Mouse (Mus musculus) midbrain, embryonic 12.5 days (tissue): ENCODE data around the gene Klhl20. TPM values are rescaled to one million over a fixed set of nuclear protein-coding genes. Genes with fewer than 3 reads are reported as not detected.

Experiments used
- ATAC-seq: fragments of 200-750 bp; cut with Nextera tagmentation; 2 replicates; pipeline ENCODE4 v1.8.0; 2017; ENCODE audit warnings: low read depth, moderate TSS enrichment, moderate library complexity; ENCODE audit not compliant: low FRiP score
- H3K27ac ChIP-seq: fragments of 300-500 bp; sonication (generic); replicated peaks from 2 replicates; pipeline ENCODE4 v1.5.1; 2016; ENCODE audit warnings: mild to moderate bottlenecking
- H3K27me3 ChIP-seq: fragments of 300-500 bp; sonication (generic); 2 replicates; pipeline ENCODE4 v1.6.1; 2016; ENCODE audit warnings: mild to moderate bottlenecking
- H3K36me3 ChIP-seq: fragments of 300-500 bp; sonication (generic); 2 replicates; pipeline ENCODE4 v1.6.1; 2016
- H3K4me1 ChIP-seq: fragments of 300-500 bp; sonication (generic); 2 replicates; pipeline ENCODE4 v1.6.1; 2016
- H3K4me2 ChIP-seq: fragments of 300-500 bp; sonication (generic); replicated peaks from 2 replicates; pipeline ENCODE4 v1.6.1; 2016; ENCODE audit warnings: mild to moderate bottlenecking, moderate library complexity
- H3K4me3 ChIP-seq: fragments of 300-500 bp; sonication (generic); 2 replicates; pipeline ENCODE4 v1.5.1; 2016; ENCODE audit warnings: mild to moderate bottlenecking
- H3K9ac ChIP-seq: fragments of 300-500 bp; sonication (generic); replicated peaks from 2 replicates; pipeline ENCODE4 v1.6.1; 2016; ENCODE audit warnings: mild to moderate bottlenecking, moderate library complexity
- H3K9me3 ChIP-seq: fragments of 300-500 bp; sonication (generic); 2 replicates; pipeline ENCODE4 v1.6.1; 2016; ENCODE audit warnings: mild to moderate bottlenecking
- WGBS: fragments of 180-500 bp; shearing (Covaris S2); methylation state at CpG from one replicate; pipeline ENCODE4 v1.1.7; 2016; 5-methylcytosine and 5-hydroxymethylcytosine counted together
- polyA plus RNA-seq: library from polyadenylated mRNA; unstranded; fragments of >200 nt; fragmentation: Nextera tagmentation; extraction: Ambion mirVana; gene quantifications from 2 replicates; pipeline ENCODE4 v1.2.1, GENCODE M21; 2016

The Klhl20 gene
- polyA plus RNA-seq, 1 experiment from 2014 or later, result 20.4 TPM

DNA sequence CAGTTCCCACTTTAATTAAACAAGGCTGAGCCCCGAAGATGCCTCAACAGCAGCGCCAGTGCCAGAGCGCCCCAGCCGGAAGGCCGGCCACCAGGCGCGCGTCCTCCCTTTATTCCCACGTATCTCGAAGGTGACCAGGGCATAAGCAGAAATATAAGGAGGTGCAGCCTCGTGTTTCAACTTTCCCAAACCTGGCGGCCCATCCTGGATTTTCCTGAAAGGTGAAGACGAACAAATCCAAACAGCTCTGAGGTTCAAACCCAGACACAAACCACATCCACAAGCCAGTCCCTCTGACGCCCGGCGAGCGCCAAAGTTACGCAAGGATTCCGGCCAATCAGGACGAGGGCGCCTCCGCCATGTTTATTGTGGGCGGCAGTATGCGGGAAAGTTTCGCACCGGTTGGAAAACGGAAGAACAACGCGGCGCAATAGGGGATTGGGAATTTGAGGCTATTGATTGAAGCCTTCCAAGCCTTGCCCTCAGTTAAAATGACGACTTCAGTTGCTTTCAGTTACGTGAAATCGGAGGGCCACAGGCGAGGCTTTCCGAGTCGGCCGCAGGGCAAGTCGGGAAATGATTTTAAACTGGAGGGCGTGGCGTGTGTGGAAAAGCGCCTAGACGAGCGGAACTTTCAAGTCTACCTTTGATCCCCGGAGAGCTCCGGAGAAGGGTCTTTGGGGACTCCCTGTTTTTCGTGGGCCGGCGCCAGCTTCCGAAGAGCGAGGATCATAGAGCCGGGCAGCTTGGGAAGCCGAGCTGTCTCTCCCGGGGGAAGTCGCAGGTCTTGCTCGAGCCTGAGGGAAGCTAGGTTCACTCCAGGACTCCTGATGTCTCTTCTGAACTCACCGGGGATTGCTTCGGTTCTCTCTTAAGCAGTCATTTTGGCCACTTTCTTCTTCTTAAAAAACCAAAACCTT is 60.7 kb downstream of the Klhl20 start, which contains the start of the genes Dars2 and Cenpl:
TSS of gene Dars2 (minus strand) at position 307 of the 920 bp plus-strand sequence.
TSS of gene Cenpl (plus strand) at position 362 of the 920 bp plus-strand sequence.
- no peaks in the 10 kb centered on the region for H3K36me3 ChIP-seq
- peak within 1 kb of the TSS; percentile 80 for H3K9ac ChIP-seq
- under 1% methylated on average over 57 of the region's 57 CpGs for WGBS
- peak within 1 kb of the TSS; percentile 79 for H3K4me3 ChIP-seq
- no peaks in the 10 kb centered on the region for H3K9me3 ChIP-seq
- ATAC-seq, result peak; percentile 98
- H3K4me1 ChIP-seq, result peaks cover 32% of the 10 kb centered on the region
- no peaks in the 10 kb centered on the region for H3K27me3 ChIP-seq
- H3K4me2 ChIP-seq, result peak within 1 kb of the TSS; percentile 84
- peak within 1 kb of the TSS; percentile 69 for H3K27ac ChIP-seq

DNA sequence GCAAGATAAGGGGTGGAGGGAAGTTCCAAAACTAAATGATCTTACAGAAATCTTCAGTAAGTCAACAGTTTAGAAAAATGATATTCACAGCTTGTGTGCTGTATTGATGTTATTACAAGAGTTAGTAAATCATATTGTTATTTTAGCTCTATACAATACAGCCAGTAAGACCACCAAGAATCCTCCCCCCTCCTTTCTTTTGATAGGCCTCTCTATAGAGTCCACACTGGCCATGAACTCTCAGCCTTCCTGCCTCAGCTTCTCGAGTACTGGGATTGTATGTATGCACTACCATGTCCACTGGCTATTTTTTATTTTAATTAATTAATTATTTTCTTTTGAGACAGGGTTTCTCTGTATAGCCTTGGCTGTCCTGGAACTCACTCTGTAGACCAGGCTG is 68.0 kb downstream of the Klhl20 start:
- Histone ChIP-seq H3K9me3 (no peaks in the 10 kb centered on the region), H3K36me3 (peaks cover 10% of the 10 kb centered on the region), H3K27me3 (no peaks in the 10 kb centered on the region), H3K4me1 (no peaks in the 10 kb centered on the region), H3K9ac (no peak overlapping the region), H3K27ac (no peak overlapping the region), H3K4me2 (no peak overlapping the region), H3K4me3 (no peak overlapping the region)
- 76% methylated on average over 1 of the region's 1 CpGs for WGBS
- no peak for ATAC-seq

DNA sequence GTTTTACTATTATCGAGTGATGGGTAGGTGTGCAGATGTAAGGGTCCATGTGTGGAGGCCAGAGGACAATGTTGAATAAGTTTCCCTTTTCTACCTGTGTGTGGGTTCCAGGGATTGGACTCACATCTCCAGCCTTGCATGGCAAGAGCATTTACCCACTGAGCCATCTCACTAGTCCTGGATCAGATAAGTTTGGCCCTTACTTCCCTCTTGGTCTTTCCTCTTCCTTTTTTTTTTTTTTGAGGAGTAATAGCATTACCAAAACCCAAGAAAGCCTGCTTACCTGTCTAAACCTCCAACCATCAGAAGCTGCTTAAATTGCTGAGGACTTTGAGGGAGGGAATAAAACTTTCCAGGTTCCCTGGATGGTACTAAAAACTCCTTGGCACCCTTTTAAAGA is 74.1 kb downstream of the Klhl20 start:
- no peak overlapping the region for H3K27ac ChIP-seq
- H3K9me3 ChIP-seq, result no peaks in the 10 kb centered on the region
- ATAC-seq, result no peak
- H3K4me1 ChIP-seq, result no peaks in the 10 kb centered on the region
- H3K9ac ChIP-seq, result no peak overlapping the region
- no peaks in the 10 kb centered on the region for H3K27me3 ChIP-seq
- 97% methylated on average over 1 of the region's 1 CpGs for WGBS
- peaks cover 32% of the 10 kb centered on the region for H3K36me3 ChIP-seq
- no peak overlapping the region for H3K4me3 ChIP-seq
- no peak overlapping the region for H3K4me2 ChIP-seq

DNA sequence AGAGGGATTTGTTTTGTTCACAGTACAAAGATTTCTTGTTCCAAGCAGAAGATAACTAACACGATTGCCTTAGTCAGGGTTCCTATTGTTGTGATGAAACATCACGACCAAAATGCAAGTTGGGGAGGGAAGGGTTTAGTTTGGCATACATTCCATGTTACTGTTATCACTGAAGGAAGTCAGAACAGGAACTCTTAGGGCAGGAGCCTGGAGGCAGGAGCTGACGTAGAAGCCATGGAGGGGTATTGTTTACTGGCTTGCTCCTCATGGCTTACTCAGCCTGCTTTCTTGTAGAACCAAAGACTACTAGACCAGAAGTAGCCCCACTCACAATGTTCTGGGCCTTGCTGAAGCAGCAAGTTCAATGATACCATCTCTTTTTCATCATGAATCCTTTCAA is 84.3 kb downstream of the Klhl20 start:
- Histone ChIP-seq H3K27ac (no peak overlapping the region), H3K4me3 (no peak overlapping the region), H3K4me2 (no peak overlapping the region), H3K4me1 (no peaks in the 10 kb centered on the region), H3K9ac (no peak overlapping the region), H3K27me3 (no peaks in the 10 kb centered on the region), H3K36me3 (peaks cover 64% of the 10 kb centered on the region), H3K9me3 (no peaks in the 10 kb centered on the region)
- ATAC-seq, result no peak
- WGBS, result 87% methylated on average over 3 of the region's 3 CpGs

DNA sequence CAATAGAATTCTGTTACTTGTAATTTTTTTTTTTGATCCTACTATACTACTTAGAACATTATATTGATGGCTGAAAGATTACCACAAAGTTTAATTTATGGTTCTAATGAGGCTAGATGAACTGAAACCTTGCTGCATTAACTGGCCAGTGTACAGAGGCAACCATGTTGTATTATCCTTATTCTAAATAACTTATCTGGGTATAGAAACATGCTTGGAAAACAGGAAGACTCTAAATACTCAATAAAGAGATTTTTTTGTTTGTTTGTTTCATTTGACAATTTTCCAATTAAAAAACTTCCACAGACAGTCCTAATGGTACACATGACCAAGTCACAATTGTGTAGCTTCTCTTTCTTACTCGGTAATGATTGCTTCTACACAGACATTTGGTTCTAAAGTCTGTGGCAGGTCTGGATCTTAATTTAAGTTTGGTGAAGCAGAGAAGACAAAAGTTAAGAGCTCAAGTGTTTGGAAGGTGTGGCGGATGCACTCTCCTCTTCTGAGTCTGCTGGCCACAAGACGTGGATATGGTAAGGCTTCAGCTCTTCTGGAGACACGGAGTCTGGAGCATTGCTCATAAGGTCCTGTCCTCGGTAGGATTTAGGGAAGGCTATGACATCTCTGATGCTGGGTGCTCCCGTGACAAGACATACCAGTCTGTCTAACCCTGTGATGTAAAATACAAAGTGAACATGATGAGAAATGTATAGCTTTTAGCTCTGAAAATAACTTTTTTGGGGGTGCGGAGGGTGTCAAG is 89.9 kb downstream of the Klhl20 start:
- Histone ChIP-seq H3K9ac (no peak overlapping the region), H3K4me1 (peaks cover 20% of the 10 kb centered on the region), H3K36me3 (peaks cover 84% of the 10 kb centered on the region), H3K4me3 (no peak overlapping the region), H3K27ac (no peak overlapping the region), H3K9me3 (no peaks in the 10 kb centered on the region), H3K4me2 (no peak overlapping the region), H3K27me3 (no peaks in the 10 kb centered on the region)
- 90% methylated on average over 7 of the region's 7 CpGs for WGBS
- no peak for ATAC-seq

DNA sequence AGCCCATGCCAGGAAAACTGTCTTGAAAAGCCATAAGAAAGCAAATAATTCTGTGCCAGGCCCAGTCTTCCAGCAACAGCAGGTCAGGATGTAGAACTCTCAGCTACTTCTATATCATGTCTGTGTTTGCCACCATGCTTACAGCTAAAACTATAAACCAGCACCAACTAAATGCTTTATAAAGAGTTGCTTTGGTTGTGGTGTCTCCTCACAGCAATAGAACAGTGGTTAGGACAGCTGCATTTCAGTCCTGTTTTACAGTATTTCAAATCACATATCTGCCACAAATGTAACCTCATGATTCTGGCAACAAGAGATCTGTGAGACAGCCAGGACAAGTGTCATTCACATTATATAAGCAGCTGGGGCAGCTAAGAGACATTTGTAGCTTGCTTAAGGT is 90.5 kb downstream of the Klhl20 start:
- H3K9ac ChIP-seq, result no peak overlapping the region
- H3K27me3 ChIP-seq, result no peaks in the 10 kb centered on the region
- H3K27ac ChIP-seq, result peak overlapping the region; percentile 75
- H3K4me3 ChIP-seq, result no peak overlapping the region
- H3K9me3 ChIP-seq, result no peaks in the 10 kb centered on the region
- no peak for ATAC-seq
- peaks cover 22% of the 10 kb centered on the region for H3K4me1 ChIP-seq
- H3K4me2 ChIP-seq, result no peak overlapping the region
- peaks cover 83% of the 10 kb centered on the region for H3K36me3 ChIP-seq

DNA sequence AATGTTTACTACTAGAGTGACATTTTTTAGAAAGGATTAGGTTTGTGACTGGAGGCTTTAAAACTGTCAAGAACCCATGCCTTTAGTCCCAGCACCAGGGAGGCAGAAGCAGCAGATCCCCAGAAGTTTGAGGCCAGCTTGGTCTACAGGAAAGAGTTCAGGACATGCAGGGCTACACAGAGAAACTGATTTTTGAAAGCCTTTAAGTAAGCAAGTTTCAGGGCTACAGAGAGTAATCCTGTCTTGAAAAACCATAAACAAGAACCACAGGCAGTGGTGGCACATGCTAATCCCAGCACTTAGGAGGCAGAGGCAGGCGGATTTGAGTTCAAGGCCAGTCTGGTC is 90.9 kb downstream of the Klhl20 start:
- no peak for ATAC-seq
- WGBS, result 63% methylated on average over 1 of the region's 1 CpGs

DNA sequence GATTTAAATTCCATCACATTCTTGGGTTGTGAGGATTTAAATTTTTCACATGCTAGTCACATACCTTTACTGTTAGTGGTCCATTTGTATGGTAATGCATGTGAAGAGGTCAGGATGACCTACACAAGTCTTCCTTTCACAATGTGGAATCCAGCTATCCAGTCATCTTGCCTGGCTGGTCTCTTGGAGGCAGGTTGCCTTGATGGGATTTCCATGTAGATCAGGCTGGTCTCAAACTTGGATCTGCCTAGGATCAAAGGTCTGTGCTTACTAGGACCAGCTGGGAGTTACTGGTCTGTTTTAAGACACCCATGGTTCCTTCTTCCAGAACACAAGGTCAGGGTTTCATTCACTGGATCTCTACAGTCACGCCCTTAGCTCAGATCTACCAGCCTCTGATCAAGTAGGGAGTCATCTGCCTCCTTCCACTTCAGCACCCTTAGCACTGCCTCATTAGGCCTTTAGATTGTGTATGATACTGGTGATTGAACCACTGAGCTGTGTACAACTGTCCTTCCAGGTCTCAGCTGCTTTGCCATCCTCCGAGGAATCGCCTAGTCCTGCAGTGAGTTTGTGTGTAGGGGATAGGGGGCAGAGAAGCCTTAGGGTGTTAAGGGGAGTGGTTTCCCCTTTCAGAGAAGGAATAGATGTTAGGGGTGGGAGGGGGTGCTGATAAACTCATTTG is 91.4 kb downstream of the Klhl20 start:
- 10% methylated on average over 3 of the region's 3 CpGs for WGBS
- Histone ChIP-seq H3K36me3 (peaks cover 73% of the 10 kb centered on the region), H3K4me1 (peaks cover 22% of the 10 kb centered on the region), H3K9ac (no peak overlapping the region), H3K9me3 (no peaks in the 10 kb centered on the region), H3K4me2 (no peak overlapping the region), H3K4me3 (no peak overlapping the region), H3K27me3 (no peaks in the 10 kb centered on the region), H3K27ac (peak overlapping the region; percentile 75)
- peak; percentile 23; the same call in 1 of the 2 replicates for ATAC-seq

More for the DNA sequence above, 90.9 kb downstream of the Klhl20 start:
- Histone ChIP-seq H3K36me3 (peaks cover 79% of the 10 kb centered on the region), H3K27ac (peak overlapping the region; percentile 75), H3K9me3 (no peaks in the 10 kb centered on the region), H3K9ac (no peak overlapping the region), H3K27me3 (no peaks in the 10 kb centered on the region), H3K4me1 (peaks cover 22% of the 10 kb centered on the region), H3K4me3 (no peak overlapping the region), H3K4me2 (no peak overlapping the region)

DNA sequence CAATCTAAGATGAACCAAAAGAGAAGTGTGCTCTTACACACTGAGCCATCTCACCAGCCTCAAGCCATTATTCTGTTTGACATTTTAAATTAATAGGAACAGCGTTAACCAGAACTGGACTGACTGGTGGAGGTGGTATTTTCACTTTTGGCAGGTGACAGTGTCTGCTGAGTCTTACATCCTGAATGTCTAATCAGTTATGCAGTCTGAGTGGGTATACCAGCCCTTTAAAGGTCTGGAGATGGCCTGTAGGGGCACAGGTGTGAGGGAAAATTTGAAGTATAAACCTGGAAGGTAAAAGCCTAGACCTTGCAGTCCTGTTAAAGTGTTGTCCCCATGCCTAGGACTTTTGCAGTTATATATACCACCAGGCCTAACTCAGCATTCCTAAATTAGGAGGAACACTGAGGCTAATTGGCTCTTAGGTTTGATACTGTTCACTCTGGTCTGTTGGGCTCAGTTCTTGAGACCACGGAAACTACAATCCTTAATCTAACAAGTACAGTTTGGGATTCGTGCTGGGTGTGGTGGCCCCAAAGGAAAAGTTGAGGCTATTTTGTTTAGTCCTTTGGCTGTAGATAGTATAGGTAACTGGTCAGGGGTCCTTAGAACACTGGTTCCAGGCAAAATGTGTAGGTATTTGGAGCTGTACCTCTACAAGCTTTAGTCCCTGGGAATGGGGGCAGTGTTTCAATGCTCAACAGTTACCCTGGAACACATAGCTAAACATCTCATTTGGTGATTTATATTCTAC is 92.2 kb downstream of the Klhl20 start:
- Histone ChIP-seq H3K9ac (no peak overlapping the region), H3K27me3 (no peaks in the 10 kb centered on the region), H3K4me1 (peaks cover 22% of the 10 kb centered on the region), H3K27ac (peak overlapping the region; percentile 75), H3K9me3 (no peaks in the 10 kb centered on the region), H3K4me3 (no peak overlapping the region), H3K36me3 (peaks cover 66% of the 10 kb centered on the region), H3K4me2 (no peak overlapping the region)
- ATAC-seq, result no peak
- WGBS, result 11% methylated on average over 3 of the region's 3 CpGs
